Mouse (Mus musculus): ENCODE measurements around the gene Dcun1d3. TPM values are rescaled to one million over a fixed set of nuclear protein-coding genes. Genes with fewer than 3 reads are reported as not detected.

Dcun1d3 gene
- polyA plus RNA-seq, 1 experiment from 2014 or later: 7.8 TPM

GRCm38 (mm10) chr7:119860554-119860953 lies 35.5 kb downstream of the Dcun1d3 start:
- no peaks in the 10 kb centered on the region for H3K9me3 ChIP-seq (ENCODE audit: low read depth, low read length)
- no peak overlapping the region for H3K4me3 ChIP-seq (ENCODE audit: low read depth, low read length)
- no peak overlapping the region for H3K4me2 ChIP-seq
- no peak for TF ChIP-seq CTCF (IDR thresholded peaks at IDR 0.05; ENCODE audit: low read depth)
- H3K27me3 ChIP-seq (ENCODE audit: insufficient read depth, low read length): no peaks in the 10 kb centered on the region
- H3K4me1 ChIP-seq (ENCODE audit: insufficient read depth): no peaks in the 10 kb centered on the region
- no peak overlapping the region for H3K27ac ChIP-seq (ENCODE audit: low read depth)
- DNase-seq (no peak), ATAC-seq (ENCODE audit: insufficient read depth) (no peak)
- no peak overlapping the region for H3K9ac ChIP-seq
- 79% methylated on average over 2 of the region's 2 CpGs for WGBS
- H3K36me3 ChIP-seq (ENCODE audit: insufficient read depth): peaks cover 33% of the 10 kb centered on the region

DNA sequence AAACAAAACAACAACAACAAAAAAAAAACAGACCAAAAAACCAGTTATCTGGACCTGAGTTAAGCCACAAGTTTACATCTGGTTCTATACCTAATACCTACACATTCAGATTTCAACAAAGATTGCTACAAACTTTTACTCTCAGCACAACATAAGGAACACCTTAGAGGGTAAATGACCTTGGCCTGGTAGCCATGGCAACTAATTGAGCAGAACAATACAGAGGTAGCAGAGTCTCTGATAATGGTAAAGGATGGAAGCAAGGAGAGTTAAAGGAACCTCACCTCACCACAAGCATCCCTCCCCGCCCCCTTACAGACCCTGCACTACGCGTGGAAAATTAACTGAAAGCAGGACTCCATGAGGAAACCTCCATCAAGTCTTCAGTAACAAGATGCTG lies 36.0 kb downstream of the Dcun1d3 start:
- H3K27ac ChIP-seq (ENCODE audit: low read depth): no peak overlapping the region
- no peak for TF ChIP-seq CTCF (IDR thresholded peaks at IDR 0.05; ENCODE audit: low read depth)
- no peak for DNase-seq

DNA sequence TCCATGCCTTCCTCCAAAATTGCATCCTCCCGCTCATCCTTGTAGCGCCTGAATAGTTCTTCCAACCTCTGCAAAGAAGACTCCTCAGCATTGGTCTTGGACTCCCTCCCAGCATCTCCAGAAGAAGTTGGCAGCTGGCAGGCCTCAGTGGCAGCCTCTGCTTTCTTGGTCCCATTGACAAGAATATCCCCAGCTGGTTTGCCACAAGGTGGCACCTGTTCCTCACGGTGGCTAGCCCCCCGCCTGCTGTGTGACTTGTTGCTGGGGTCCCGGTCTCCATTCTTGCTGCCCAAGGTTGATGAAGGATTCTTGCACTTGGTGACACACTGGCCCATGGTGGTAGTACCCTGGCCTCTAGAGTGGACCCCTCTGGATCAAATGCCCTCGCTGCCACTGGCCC lies 36.6 kb downstream of the Dcun1d3 start:
- Histone ChIP-seq H3K9me3 (ENCODE audit: low read depth, low read length) (no peaks in the 10 kb centered on the region), H3K9ac (no peak overlapping the region), H3K4me1 (ENCODE audit: insufficient read depth) (no peaks in the 10 kb centered on the region), H3K4me2 (no peak overlapping the region), H3K36me3 (ENCODE audit: insufficient read depth) (peaks cover 37% of the 10 kb centered on the region), H3K27me3 (ENCODE audit: insufficient read depth, low read length) (no peaks in the 10 kb centered on the region), H3K27ac (ENCODE audit: low read depth) (no peak overlapping the region), H3K4me3 (ENCODE audit: low read depth, low read length) (no peak overlapping the region)
- whole genome bisulfite sequencing: 62% methylated on average over 6 of the region's 6 CpGs
- peak; percentile 34; the same call in 1 of the 2 replicates for TF ChIP-seq CTCF (IDR thresholded peaks at IDR 0.05; ENCODE audit: low read depth)
- DNase-seq (peak; percentile 9), ATAC-seq (ENCODE audit: insufficient read depth) (no peak)

More for the DNA sequence above, 36.0 kb downstream of the Dcun1d3 start:
- ATAC-seq (ENCODE audit: insufficient read depth): no peak
- Histone ChIP-seq H3K4me1 (ENCODE audit: insufficient read depth) (no peaks in the 10 kb centered on the region), H3K9ac (no peak overlapping the region), H3K9me3 (ENCODE audit: low read depth, low read length) (no peaks in the 10 kb centered on the region), H3K27me3 (ENCODE audit: insufficient read depth, low read length) (no peaks in the 10 kb centered on the region), H3K4me3 (ENCODE audit: low read depth, low read length) (no peak overlapping the region), H3K36me3 (ENCODE audit: insufficient read depth) (peaks cover 33% of the 10 kb centered on the region), H3K4me2 (no peak overlapping the region)
- WGBS: 82% methylated on average over 3 of the region's 3 CpGs

DNA sequence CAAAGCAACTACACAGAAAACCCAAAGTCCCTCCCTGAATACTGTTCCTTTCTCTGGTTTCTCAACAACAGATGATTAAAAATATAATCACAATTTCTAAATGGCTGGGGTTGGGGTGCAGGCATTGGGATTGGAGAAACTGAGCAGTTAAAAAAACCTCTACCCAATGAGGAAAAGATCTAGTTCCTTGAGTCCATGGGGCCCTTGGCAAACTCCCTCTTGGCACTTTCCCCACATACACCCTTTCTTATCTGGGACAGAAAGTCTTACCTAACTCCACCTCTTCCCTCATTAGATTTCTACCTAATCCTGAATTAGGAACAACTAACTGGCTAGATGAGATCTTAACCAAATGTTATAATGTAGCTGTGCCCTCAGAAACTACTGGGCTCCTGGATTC lies 41.1 kb downstream of the Dcun1d3 start:
- H3K36me3 ChIP-seq (ENCODE audit: insufficient read depth): peaks cover 54% of the 10 kb centered on the region
- no peak for ATAC-seq (ENCODE audit: insufficient read depth)

DNA sequence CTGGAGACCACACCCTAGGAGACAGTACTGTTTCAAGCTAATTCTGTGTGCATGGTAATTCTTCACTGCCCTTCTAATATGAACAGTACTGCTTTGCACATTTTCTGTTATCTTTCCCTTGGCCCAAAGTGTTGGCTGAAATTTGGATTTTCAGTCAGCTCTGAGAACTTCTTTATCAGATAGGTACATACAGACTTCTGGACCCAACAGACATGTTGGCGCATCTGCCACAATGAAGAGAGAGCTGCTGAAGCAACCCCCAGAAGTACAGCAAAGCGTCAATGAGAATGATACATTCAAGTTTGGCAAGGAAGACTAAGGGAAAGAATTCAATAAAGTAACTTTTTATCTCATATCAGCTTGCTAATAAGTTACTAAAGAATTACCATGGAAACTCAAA lies 41.7 kb downstream of the Dcun1d3 start:
- H3K27ac ChIP-seq (ENCODE audit: low read depth): no peak overlapping the region
- H3K9me3 ChIP-seq (ENCODE audit: low read depth, low read length): no peaks in the 10 kb centered on the region
- H3K9ac ChIP-seq: no peak overlapping the region
- WGBS: 99% methylated on average over 2 of the region's 2 CpGs
- no peak for TF ChIP-seq CTCF (IDR thresholded peaks at IDR 0.05; ENCODE audit: low read depth)
- DNase-seq (no peak), ATAC-seq (ENCODE audit: insufficient read depth) (no peak)
- H3K36me3 ChIP-seq (ENCODE audit: insufficient read depth): peaks cover 52% of the 10 kb centered on the region
- H3K27me3 ChIP-seq (ENCODE audit: insufficient read depth, low read length): no peaks in the 10 kb centered on the region
- H3K4me1 ChIP-seq (ENCODE audit: insufficient read depth): no peaks in the 10 kb centered on the region
- H3K4me2 ChIP-seq: no peak overlapping the region
- no peak overlapping the region for H3K4me3 ChIP-seq (ENCODE audit: low read depth, low read length)

More for the DNA sequence above, 41.1 kb downstream of the Dcun1d3 start:
- no peak overlapping the region for H3K4me3 ChIP-seq (ENCODE audit: low read depth, low read length)
- DNase-seq: no peak
- no peaks in the 10 kb centered on the region for H3K4me1 ChIP-seq (ENCODE audit: insufficient read depth)
- H3K27ac ChIP-seq (ENCODE audit: low read depth): no peak overlapping the region
- no peak overlapping the region for H3K4me2 ChIP-seq
- H3K9me3 ChIP-seq (ENCODE audit: low read depth, low read length): no peaks in the 10 kb centered on the region
- H3K27me3 ChIP-seq (ENCODE audit: insufficient read depth, low read length): no peaks in the 10 kb centered on the region
- no peak overlapping the region for H3K9ac ChIP-seq
- no peak for TF ChIP-seq CTCF (IDR thresholded peaks at IDR 0.05; ENCODE audit: low read depth)

DNA sequence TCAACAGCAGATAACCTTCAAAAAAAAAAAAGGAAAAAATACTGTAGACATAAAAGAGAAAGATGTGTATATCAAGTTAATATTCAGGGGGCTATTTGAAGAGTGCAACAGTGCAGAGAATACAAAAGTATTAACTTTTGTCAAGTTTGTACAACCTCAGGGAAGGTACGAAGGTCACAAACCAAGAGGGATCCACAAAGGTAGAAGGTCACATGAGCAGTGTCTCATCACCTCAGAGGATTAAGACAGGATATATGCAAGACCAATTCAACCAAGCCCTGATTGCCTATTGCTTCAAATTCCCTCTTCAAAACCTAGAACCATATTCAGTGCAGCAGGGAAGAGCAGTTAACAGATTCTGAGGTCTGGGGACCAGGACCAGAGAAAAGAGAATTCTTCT lies 42.9 kb downstream of the Dcun1d3 start:
- no peak overlapping the region for H3K4me2 ChIP-seq
- no peak for TF ChIP-seq CTCF (IDR thresholded peaks at IDR 0.05; ENCODE audit: low read depth)
- no peaks in the 10 kb centered on the region for H3K27me3 ChIP-seq (ENCODE audit: insufficient read depth, low read length)
- no peaks in the 10 kb centered on the region for H3K9me3 ChIP-seq (ENCODE audit: low read depth, low read length)
- ATAC-seq (ENCODE audit: insufficient read depth) (no peak), DNase-seq (no peak)
- no peaks in the 10 kb centered on the region for H3K4me1 ChIP-seq (ENCODE audit: insufficient read depth)
- no peak overlapping the region for H3K27ac ChIP-seq (ENCODE audit: low read depth)
- WGBS: 89% methylated on average over 1 of the region's 1 CpGs
- peaks cover 42% of the 10 kb centered on the region; the same call in 1 of the 2 replicates for H3K36me3 ChIP-seq (ENCODE audit: insufficient read depth)
- H3K9ac ChIP-seq: no peak overlapping the region
- H3K4me3 ChIP-seq (ENCODE audit: low read depth, low read length): no peak overlapping the region

- no peaks in the 10 kb centered on the region for H3K9me3 ChIP-seq (ENCODE audit: low read depth, low read length)
- no peak overlapping the region for H3K9ac ChIP-seq
- no peak for TF ChIP-seq CTCF (IDR thresholded peaks at IDR 0.05; ENCODE audit: low read depth)
- ATAC-seq (ENCODE audit: insufficient read depth) (no peak), DNase-seq (no peak)
- no peaks in the 10 kb centered on the region for H3K4me1 ChIP-seq (ENCODE audit: insufficient read depth)
- no peak overlapping the region for H3K4me3 ChIP-seq (ENCODE audit: low read depth, low read length)
- H3K36me3 ChIP-seq (ENCODE audit: insufficient read depth): peaks cover 35% of the 10 kb centered on the region; the same call in 1 of the 2 replicates
- H3K27ac ChIP-seq (ENCODE audit: low read depth): no peak overlapping the region
- no peaks in the 10 kb centered on the region for H3K27me3 ChIP-seq (ENCODE audit: insufficient read depth, low read length)
- H3K4me2 ChIP-seq: no peak overlapping the region
These were observed 43.6 kb downstream of the Dcun1d3 start for GRCm38 (mm10) chr7:119852494-119852893.

- DNase-seq (peak; percentile 50), ATAC-seq (ENCODE audit: insufficient read depth) (no peak)
- Histone ChIP-seq H3K27ac (ENCODE audit: low read depth) (no peak overlapping the region), H3K4me1 (ENCODE audit: insufficient read depth) (no peaks in the 10 kb centered on the region), H3K9ac (no peak overlapping the region), H3K4me3 (ENCODE audit: low read depth, low read length) (no peak overlapping the region), H3K36me3 (ENCODE audit: insufficient read depth) (peaks cover 25% of the 10 kb centered on the region), H3K4me2 (no peak overlapping the region), H3K27me3 (ENCODE audit: insufficient read depth, low read length) (no peaks in the 10 kb centered on the region), H3K9me3 (ENCODE audit: low read depth, low read length) (no peaks in the 10 kb centered on the region)
- 70% methylated on average over 5 of the region's 5 CpGs for WGBS
- TF ChIP-seq CTCF (IDR thresholded peaks at IDR 0.05; ENCODE audit: low read depth): no peak
These were observed 45.4 kb downstream of the Dcun1d3 start for GRCm38 (mm10) chr7:119850737-119851136.
